Mouse (Mus musculus) stomach, embryonic 15.5 days (tissue): ENCODE results near the gene Hmg20a. TPM values are rescaled to one million over a fixed set of nuclear protein-coding genes. Genes with fewer than 3 reads are reported as not detected.
"Not testable (repeated sequence)": the region's sequence is repeated elsewhere in the genome, so short reads cannot be mapped to it uniquely, and the experiment has no call there.

ENCODE experiments used
- ATAC-seq: fragments of 200-750 bp; cut with Nextera tagmentation; 2 replicates; pipeline ENCODE4 v1.8.0; 2017; ENCODE audit warnings: low read depth, moderate number of reproducible peaks, moderate TSS enrichment; ENCODE audit not compliant: insufficient read depth, low FRiP score
- H3K27ac ChIP-seq: fragments of 300-500 bp; sonication (generic); 2 replicates; pipeline ENCODE4 v1.5.1; 2015; ENCODE audit warnings: mild to moderate bottlenecking, inconsistent platforms
- H3K27me3 ChIP-seq: fragments of 300-500 bp; sonication (generic); replicated peaks from 2 replicates; pipeline ENCODE4 v1.6.1; 2015; ENCODE audit warnings: inconsistent platforms
- H3K36me3 ChIP-seq: fragments of 300-500 bp; sonication (generic); 2 replicates; pipeline ENCODE4 v1.6.1; 2015; ENCODE audit warnings: inconsistent platforms
- H3K4me1 ChIP-seq: fragments of 300-500 bp; sonication (generic); 2 replicates; pipeline ENCODE4 v1.6.1; 2015; ENCODE audit warnings: inconsistent platforms
- H3K4me2 ChIP-seq: fragments of 300-500 bp; sonication (generic); 2 replicates; pipeline ENCODE4 v1.6.1; 2015; ENCODE audit warnings: mild to moderate bottlenecking, inconsistent platforms
- H3K4me3 ChIP-seq: fragments of 300-500 bp; sonication (generic); replicated peaks from 2 replicates; pipeline ENCODE4 v1.5.1; 2015; ENCODE audit warnings: inconsistent platforms
- H3K9ac ChIP-seq: fragments of 300-500 bp; sonication (generic); 2 replicates; pipeline ENCODE4 v1.6.1; 2015; ENCODE audit warnings: inconsistent platforms
- H3K9me3 ChIP-seq: fragments of 300-500 bp; sonication (generic); 2 replicates; pipeline ENCODE4 v1.6.1; 2016; ENCODE audit warnings: inconsistent platforms
- WGBS: fragments of 180-500 bp; shearing (Covaris S2); methylation state at CpG from one replicate; pipeline ENCODE4 v1.1.7; 2015; 5-methylcytosine and 5-hydroxymethylcytosine counted together
- polyA plus RNA-seq: library from polyadenylated mRNA; unstranded; fragments of >200 nt; fragmentation: Nextera tagmentation; extraction: Ambion mirVana; gene quantifications from 2 replicates; pipeline ENCODE4 v1.2.1, GENCODE M21; 2015

The Hmg20a gene
- polyA plus RNA-seq, 1 experiment from 2014 or later = 44.4 TPM

DNA sequence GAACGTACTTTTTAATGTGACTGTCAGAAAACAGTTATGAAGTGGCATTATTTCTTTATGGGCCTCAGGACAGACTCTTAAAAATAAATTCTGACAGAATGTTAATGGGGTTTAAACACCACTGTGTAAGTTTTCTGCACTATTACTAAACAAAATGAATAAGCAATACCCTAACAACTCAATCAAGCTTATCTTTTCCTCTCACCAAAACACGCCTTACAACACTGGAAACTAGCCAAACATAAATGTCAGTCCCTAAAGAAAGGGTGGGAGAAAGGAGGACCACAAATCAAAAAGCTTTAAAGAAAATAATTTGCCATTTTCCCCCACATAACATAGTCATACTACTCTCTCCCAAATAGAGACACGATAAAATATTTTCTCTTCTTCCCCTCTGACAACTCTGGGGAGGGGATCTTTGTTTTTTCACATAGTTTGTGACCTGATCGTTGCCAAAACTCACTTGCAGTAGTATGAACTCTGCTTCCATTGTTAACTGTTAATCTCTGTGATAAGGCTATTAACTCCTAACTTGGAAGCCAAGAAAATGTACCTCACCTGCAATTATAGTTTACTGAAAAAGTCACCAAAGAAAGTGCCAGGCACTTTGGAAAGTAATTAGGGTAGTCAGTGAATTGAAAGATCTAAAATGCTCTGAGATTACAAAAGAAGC, 2.3 kb upstream of the Hmg20a start:
- no peaks in the 10 kb centered on the region for H3K27me3 ChIP-seq
- 38% methylated on average over 4 of the region's 4 CpGs for WGBS
- peak overlapping the region; percentile 54 for H3K4me2 ChIP-seq
- no peak overlapping the region for H3K27ac ChIP-seq
- ATAC-seq = no peak
- H3K4me3 ChIP-seq = peak overlapping the region; percentile 6; the same call in 1 of the 2 replicates
- H3K36me3 ChIP-seq = no peaks in the 10 kb centered on the region
- H3K9ac ChIP-seq = no peak overlapping the region
- H3K9me3 ChIP-seq = no peaks in the 10 kb centered on the region
- H3K4me1 ChIP-seq = 0 out of 2 replicates have a peak, but pooled peaks cover 7% of the 10 kb centered on the region

- Histone ChIP-seq H3K36me3 (no peaks in the 10 kb centered on the region), H3K27ac (peak overlapping the region; percentile 95), H3K4me2 (peak overlapping the region; percentile 54), H3K27me3 (no peaks in the 10 kb centered on the region), H3K4me1 (0 out of 2 replicates have a peak, but pooled peaks cover 7% of the 10 kb centered on the region), H3K9me3 (no peaks in the 10 kb centered on the region), H3K9ac (peak overlapping the region; percentile 78), H3K4me3 (peak overlapping the region; percentile 83)
- under 1% methylated on average over 38 of the region's 40 CpGs for whole genome bisulfite sequencing
- ATAC-seq = peak; percentile 65
Measured at GRCm38 (mm10) chr9:56417415-56417947, 928 bp upstream of the Hmg20a start.

- 0% methylated on average over 11 of the region's 11 CpGs for WGBS
- no peaks in the 10 kb centered on the region for H3K27me3 ChIP-seq
Measured at GRCm38 (mm10) chr9:56418738-56419239, 380 bp downstream of the Hmg20a start.

DNA sequence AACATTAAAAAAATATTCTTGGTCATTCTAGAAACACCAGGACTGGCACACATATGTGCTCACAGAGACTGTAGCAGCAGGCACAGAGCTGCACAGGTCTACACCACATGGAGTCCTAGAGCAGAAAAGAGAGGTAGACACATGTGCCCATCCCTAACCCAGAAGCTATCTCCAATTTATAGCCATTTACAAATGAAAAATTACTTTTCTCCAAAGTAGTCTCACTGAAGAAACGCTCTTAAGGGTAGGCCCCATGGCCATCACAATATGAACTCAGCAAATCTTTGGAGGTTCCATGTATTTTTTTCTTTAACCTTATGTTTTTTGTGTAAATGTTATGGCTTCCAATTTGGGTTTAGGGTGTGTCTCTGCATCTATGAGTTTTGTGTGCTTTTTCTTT, 1.8 kb downstream of the Hmg20a start:
- Histone ChIP-seq H3K27me3 (no peaks in the 10 kb centered on the region), H3K27ac (no peak overlapping the region), H3K4me1 (0 out of 2 replicates have a peak, but pooled peaks cover 4% of the 10 kb centered on the region), H3K4me2 (no peak overlapping the region), H3K9ac (no peak overlapping the region), H3K36me3 (no peaks in the 10 kb centered on the region), H3K9me3 (no peaks in the 10 kb centered on the region), H3K4me3 (no peak overlapping the region)
- 88% methylated on average over 1 of the region's 1 CpGs for WGBS
- no peak for ATAC-seq

More at GRCm38 (mm10) chr9:56418738-56419239, 380 bp downstream of the Hmg20a start:
- H3K9ac ChIP-seq = peak overlapping the region; percentile 34
- H3K4me1 ChIP-seq = 0 out of 2 replicates have a peak, but pooled peaks cover 7% of the 10 kb centered on the region
- ATAC-seq = peak; percentile 11; the same call in 1 of the 2 replicates
- H3K9me3 ChIP-seq = no peaks in the 10 kb centered on the region
- H3K4me3 ChIP-seq = peak overlapping the region; percentile 83
- no peaks in the 10 kb centered on the region for H3K36me3 ChIP-seq
- H3K4me2 ChIP-seq = peak overlapping the region; percentile 64
- H3K27ac ChIP-seq = peak overlapping the region; percentile 92

GRCm38 (mm10) chr9:56420892-56421601, 2.6 kb downstream of the Hmg20a start:
- WGBS = 73% methylated on average over 9 of the region's 9 CpGs
- Histone ChIP-seq H3K4me2 (no peak overlapping the region), H3K4me3 (no peak overlapping the region), H3K27me3 (no peaks in the 10 kb centered on the region), H3K9me3 (no peaks in the 10 kb centered on the region), H3K4me1 (no peaks in the 10 kb centered on the region), H3K27ac (no peak overlapping the region), H3K9ac (no peak overlapping the region), H3K36me3 (no peaks in the 10 kb centered on the region)
- ATAC-seq = no peak

- Histone ChIP-seq H3K4me3 (no peak overlapping the region), H3K4me1 (no peaks in the 10 kb centered on the region), H3K27me3 (no peaks in the 10 kb centered on the region), H3K9me3 (no peaks in the 10 kb centered on the region), H3K36me3 (no peaks in the 10 kb centered on the region), H3K9ac (no peak overlapping the region), H3K4me2 (no peak overlapping the region), H3K27ac (no peak overlapping the region)
- 74% methylated on average over 5 of the region's 5 CpGs for WGBS
- no peak for ATAC-seq
Measured at GRCm38 (mm10) chr9:56421991-56422390, 3.6 kb downstream of the Hmg20a start.

- 77% methylated on average over 4 of the region's 4 CpGs for WGBS
- H3K9ac ChIP-seq = no peak overlapping the region
- H3K4me1 ChIP-seq = no peaks in the 10 kb centered on the region
- H3K4me3 ChIP-seq = no peak overlapping the region
- ATAC-seq = no peak
- H3K36me3 ChIP-seq = no peaks in the 10 kb centered on the region
- H3K27me3 ChIP-seq = no peaks in the 10 kb centered on the region
- H3K9me3 ChIP-seq = no peaks in the 10 kb centered on the region
- no peak overlapping the region for H3K4me2 ChIP-seq
- H3K27ac ChIP-seq = no peak overlapping the region
Measured at GRCm38 (mm10) chr9:56424861-56425260, 6.5 kb downstream of the Hmg20a start.

DNA sequence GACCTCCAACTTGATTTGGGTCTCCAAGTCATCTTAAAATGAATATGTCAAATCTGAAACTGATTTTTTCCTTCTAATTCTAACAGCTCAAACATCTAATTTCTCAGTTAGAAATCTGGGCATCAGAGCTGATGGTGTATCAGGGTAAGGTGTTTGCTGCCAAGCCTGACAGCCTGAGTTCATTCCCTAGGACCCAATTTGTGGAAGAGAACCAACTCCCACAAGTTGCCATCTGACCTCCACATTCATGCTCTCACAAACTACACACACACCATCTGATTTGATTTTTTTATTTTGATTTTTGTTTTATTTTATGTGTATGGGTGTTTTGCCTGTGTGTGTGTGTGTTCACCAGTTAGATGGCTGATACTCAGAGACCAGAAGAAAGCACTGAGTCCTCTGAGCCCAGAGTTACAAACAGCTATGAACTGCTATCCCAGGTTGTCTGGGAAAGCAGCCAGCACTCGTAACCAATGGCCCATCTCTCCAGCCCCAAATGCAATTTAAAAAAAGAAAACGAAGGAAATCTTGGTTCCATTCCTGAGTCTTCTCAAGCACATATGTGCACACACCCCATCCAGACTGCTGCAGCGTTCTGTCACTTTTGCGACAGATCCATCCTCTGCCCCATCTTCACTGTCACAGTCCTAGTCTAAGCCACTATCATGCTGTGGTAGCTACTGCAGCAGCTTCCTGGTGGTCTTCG, 17.6 kb downstream of the Hmg20a start:
- Histone ChIP-seq H3K4me1 (no peaks in the 10 kb centered on the region), H3K9ac (no peak overlapping the region), H3K4me3 (no peak overlapping the region), H3K36me3 (no peaks in the 10 kb centered on the region), H3K27me3 (no peaks in the 10 kb centered on the region), H3K9me3 (no peaks in the 10 kb centered on the region), H3K27ac (no peak overlapping the region), H3K4me2 (no peak overlapping the region)
- 75% methylated on average over 5 of the region's 5 CpGs for WGBS
- no peak for ATAC-seq

- H3K4me2 ChIP-seq, H3K36me3 ChIP-seq, H3K27me3 ChIP-seq, H3K4me1 ChIP-seq, H3K9me3 ChIP-seq, ATAC-seq, H3K9ac ChIP-seq, H3K4me3 ChIP-seq, H3K27ac ChIP-seq: not testable (repeated sequence)
- WGBS = 90% methylated on average over 29 of the region's 29 CpGs
Measured at GRCm38 (mm10) chr9:56437300-56437892, 19.0 kb downstream of the Hmg20a start.

DNA sequence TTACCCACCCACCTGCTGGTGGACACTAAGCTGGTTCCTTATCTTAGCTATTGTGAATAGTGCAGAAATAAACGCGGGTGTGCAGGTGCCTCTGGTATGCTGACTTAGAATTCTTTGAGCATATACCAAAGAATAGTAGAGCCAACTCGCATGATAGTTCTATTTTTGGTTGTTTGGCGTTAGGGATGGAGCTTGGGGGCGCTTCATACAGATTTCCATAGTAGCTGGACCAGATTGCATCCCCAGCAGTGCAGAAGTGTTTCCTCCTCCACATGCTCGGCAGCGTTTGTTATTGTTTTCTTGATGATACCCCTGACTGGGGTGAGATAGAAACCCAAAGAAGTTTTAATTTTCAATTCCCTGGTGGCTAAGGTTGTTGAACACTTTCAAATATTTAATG, 21.3 kb downstream of the Hmg20a start:
- Histone ChIP-seq H3K9ac (no peak overlapping the region), H3K27me3 (no peaks in the 10 kb centered on the region), H3K9me3 (no peaks in the 10 kb centered on the region), H3K36me3 (no peaks in the 10 kb centered on the region), H3K4me1 (no peaks in the 10 kb centered on the region), H3K4me2 (no peak overlapping the region), H3K27ac (no peak overlapping the region), H3K4me3 (no peak overlapping the region)
- WGBS = 78% methylated on average over 7 of the region's 7 CpGs
- ATAC-seq = no peak

GRCm38 (mm10) chr9:56451570-56451969, 33.2 kb downstream of the Hmg20a start:
- H3K4me3 ChIP-seq = no peak overlapping the region
- no peaks in the 10 kb centered on the region for H3K36me3 ChIP-seq
- no peaks in the 10 kb centered on the region for H3K27me3 ChIP-seq
- no peak overlapping the region for H3K4me2 ChIP-seq
- no peak for ATAC-seq
- no peak overlapping the region for H3K27ac ChIP-seq
- H3K4me1 ChIP-seq = no peaks in the 10 kb centered on the region
- H3K9me3 ChIP-seq = no peaks in the 10 kb centered on the region
- WGBS = 88% methylated on average over 6 of the region's 6 CpGs
- no peak overlapping the region for H3K9ac ChIP-seq
